Mouse (Mus musculus): ENCODE data around the gene Cdc40. TPM values are rescaled to one million over a fixed set of nuclear protein-coding genes. Genes with fewer than 3 reads are reported as not detected.

Cdc40 gene
- polyA plus RNA-seq, 1 experiment from 2014 or later = 17.4 TPM

DNA sequence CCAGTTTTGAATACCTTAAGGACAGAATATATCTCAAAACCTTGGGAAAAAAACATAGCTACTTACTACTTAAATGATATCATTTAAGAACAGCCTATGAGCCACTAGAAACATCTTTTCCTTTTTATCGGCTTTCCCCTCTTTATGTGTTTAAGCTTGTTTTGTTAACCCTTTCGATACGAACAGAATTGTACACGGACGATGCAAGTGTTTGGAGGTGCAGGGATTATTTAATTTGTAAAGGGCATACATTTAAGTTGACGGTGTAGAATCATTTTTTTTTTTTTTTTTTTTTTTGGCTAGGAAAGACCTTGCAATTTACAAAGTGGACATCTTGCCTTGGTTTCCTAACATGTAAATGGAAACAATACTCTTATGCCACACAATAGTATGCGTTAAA, 2.3 kb upstream of the Cdc40 start:
- 75% methylated on average over 7 of the region's 7 CpGs for WGBS
- Histone ChIP-seq H3K4me3 (ENCODE audit: low read depth, low read length) (no peak overlapping the region), H3K9ac (replicated peaks; ENCODE audit: low read depth) (no peak overlapping the region), H3K4me2 (replicated peaks; ENCODE audit: low read depth, low read length) (no peak overlapping the region), H3K9me3 (ENCODE audit: low read length) (no peaks in the 10 kb centered on the region), H3K4me1 (ENCODE audit: insufficient read depth, low read depth, low read length) (no peaks in the 10 kb centered on the region), H3K36me3 (ENCODE audit: insufficient read depth, low read length) (no peaks in the 10 kb centered on the region), H3K27ac (ENCODE audit: low read length) (no peak overlapping the region), H3K27me3 (replicated peaks; ENCODE audit: insufficient read depth, low read length) (no peaks in the 10 kb centered on the region)
- no peak for TF ChIP-seq CTCF (IDR thresholded peaks at IDR 0.05)
- no peak for TF ChIP-seq EP300 (IDR thresholded peaks at IDR 0.05)
- no peak for ATAC-seq
- DNase-seq (ENCODE audit: low spot score) = no peak

- peak; percentile 39 for DNase-seq (ENCODE audit: low spot score)
- Histone ChIP-seq H3K4me3 (ENCODE audit: low read depth, low read length) (peak overlapping the region; percentile 89), H3K4me1 (ENCODE audit: insufficient read depth, low read depth, low read length) (no peaks in the 10 kb centered on the region), H3K27ac (ENCODE audit: low read length) (no peak overlapping the region), H3K9ac (replicated peaks; ENCODE audit: low read depth) (0 out of 2 replicates have a peak overlapping the region, but pooled peaks have one; percentile 23), H3K27me3 (replicated peaks; ENCODE audit: insufficient read depth, low read length) (no peaks in the 10 kb centered on the region), H3K4me2 (replicated peaks; ENCODE audit: low read depth, low read length) (peak overlapping the region; percentile 95), H3K9me3 (ENCODE audit: low read length) (no peaks in the 10 kb centered on the region), H3K36me3 (ENCODE audit: insufficient read depth, low read length) (no peaks in the 10 kb centered on the region)
- WGBS = under 1% methylated on average over 30 of the region's 40 CpGs
- no peak for ATAC-seq
- TF ChIP-seq EP300 (IDR thresholded peaks at IDR 0.05) = no peak
- peak; percentile 60 for TF ChIP-seq CTCF (IDR thresholded peaks at IDR 0.05)
Measured at GRCm38 (mm10) chr10:40884279-40884806, 1.2 kb upstream of the Cdc40 start.

DNA sequence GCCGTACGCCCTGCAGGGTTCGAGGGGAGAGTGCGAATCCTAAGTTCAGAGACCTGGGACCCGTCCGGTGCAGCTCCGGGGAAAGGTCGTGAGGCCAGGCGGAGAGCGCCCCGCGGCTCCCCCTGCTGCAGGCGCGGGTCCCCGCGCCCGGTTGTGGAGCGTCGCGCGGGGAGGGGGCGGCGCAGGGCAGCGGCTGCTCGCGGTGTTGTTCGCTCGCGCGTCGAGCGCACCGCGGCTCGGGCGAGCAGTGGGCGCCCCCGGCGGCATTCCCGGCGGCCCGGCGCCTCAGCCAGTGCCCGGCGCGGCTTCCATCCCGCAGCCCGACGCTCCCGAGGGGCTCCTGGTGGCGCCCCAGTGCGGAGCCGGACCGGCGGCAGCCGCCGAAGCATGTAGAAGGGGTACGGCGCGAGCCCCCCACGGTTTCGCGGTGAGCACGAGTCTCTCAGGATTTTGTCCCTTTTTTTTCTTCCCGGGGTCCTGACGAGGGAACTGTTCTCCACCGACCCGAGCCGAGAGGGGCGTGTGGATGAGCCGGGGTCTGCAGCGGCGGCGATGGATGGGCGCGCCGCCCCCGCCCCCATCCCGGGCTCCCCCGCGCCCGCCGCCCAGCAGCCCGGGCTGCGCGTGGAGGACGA, 650 bp upstream of the Cdc40 start:
- peak overlapping the region; percentile 89 for H3K4me3 ChIP-seq (ENCODE audit: low read depth, low read length)
- H3K27ac ChIP-seq (ENCODE audit: low read length) = peak overlapping the region; percentile 57; the same call in 1 of the 2 replicates
- no peaks in the 10 kb centered on the region for H3K9me3 ChIP-seq (ENCODE audit: low read length)
- DNase-seq (ENCODE audit: low spot score) (peak; percentile 72), ATAC-seq (peak; percentile 77)
- TF ChIP-seq EP300 (IDR thresholded peaks at IDR 0.05) = no peak
- TF ChIP-seq CTCF (IDR thresholded peaks at IDR 0.05) = no peak; the same call in 1 of the 2 replicates
- peak overlapping the region; percentile 95 for H3K4me2 ChIP-seq (replicated peaks; ENCODE audit: low read depth, low read length)
- H3K9ac ChIP-seq (replicated peaks; ENCODE audit: low read depth) = 0 out of 2 replicates have a peak overlapping the region, but pooled peaks have one; percentile 89
- no peaks in the 10 kb centered on the region for H3K4me1 ChIP-seq (ENCODE audit: insufficient read depth, low read depth, low read length)
- H3K27me3 ChIP-seq (replicated peaks; ENCODE audit: insufficient read depth, low read length) = no peaks in the 10 kb centered on the region
- 2% methylated on average over 56 of the region's 87 CpGs for WGBS
- H3K36me3 ChIP-seq (ENCODE audit: insufficient read depth, low read length) = no peaks in the 10 kb centered on the region

DNA sequence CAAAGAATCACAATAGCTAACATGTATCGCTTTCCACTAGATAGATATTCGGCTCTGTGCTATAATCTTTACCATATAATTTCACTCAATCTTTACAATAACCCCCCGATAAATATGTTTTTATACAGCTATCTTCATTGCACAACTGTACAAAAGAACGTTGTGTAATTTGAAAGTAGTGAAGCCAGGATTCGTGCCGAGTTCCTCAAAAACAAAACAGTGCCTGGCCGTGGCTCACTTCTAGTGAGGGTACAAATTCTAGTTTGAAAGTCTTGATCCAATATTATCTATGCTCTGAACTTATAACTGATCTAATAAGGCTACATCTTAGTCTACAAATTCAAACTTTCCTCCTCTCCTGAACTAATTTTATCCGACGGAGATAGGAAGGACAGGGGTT, 778 bp downstream of the Cdc40 start:
- no peak for ATAC-seq
- H3K27me3 ChIP-seq (replicated peaks; ENCODE audit: insufficient read depth, low read length) = no peaks in the 10 kb centered on the region
- H3K36me3 ChIP-seq (ENCODE audit: insufficient read depth, low read length) = no peaks in the 10 kb centered on the region
- H3K9ac ChIP-seq (replicated peaks; ENCODE audit: low read depth) = peak overlapping the region; percentile 89
- H3K9me3 ChIP-seq (ENCODE audit: low read length) = no peaks in the 10 kb centered on the region
- peak overlapping the region; percentile 95 for H3K4me2 ChIP-seq (replicated peaks; ENCODE audit: low read depth, low read length)
- no peaks in the 10 kb centered on the region for H3K4me1 ChIP-seq (ENCODE audit: insufficient read depth, low read depth, low read length)
- DNase-seq (ENCODE audit: low spot score) = peak; percentile 62
- H3K4me3 ChIP-seq (ENCODE audit: low read depth, low read length) = peak overlapping the region; percentile 89
- TF ChIP-seq CTCF (IDR thresholded peaks at IDR 0.05) = no peak
- no peak for TF ChIP-seq EP300 (IDR thresholded peaks at IDR 0.05)
- WGBS = 12% methylated on average over 9 of the region's 9 CpGs
- H3K27ac ChIP-seq (ENCODE audit: low read length) = peak overlapping the region; percentile 77

GRCm38 (mm10) chr10:40881236-40881635, 1.9 kb downstream of the Cdc40 start:
- H3K4me2 ChIP-seq (replicated peaks; ENCODE audit: low read depth, low read length) = no peak overlapping the region
- no peaks in the 10 kb centered on the region for H3K36me3 ChIP-seq (ENCODE audit: insufficient read depth, low read length)
- 71% methylated on average over 3 of the region's 3 CpGs for WGBS
- TF ChIP-seq CTCF (IDR thresholded peaks at IDR 0.05) = no peak
- TF ChIP-seq EP300 (IDR thresholded peaks at IDR 0.05) = no peak
- no peak for ATAC-seq
- H3K27ac ChIP-seq (ENCODE audit: low read length) = no peak overlapping the region
- H3K9me3 ChIP-seq (ENCODE audit: low read length) = no peaks in the 10 kb centered on the region
- no peaks in the 10 kb centered on the region for H3K4me1 ChIP-seq (ENCODE audit: insufficient read depth, low read depth, low read length)
- H3K4me3 ChIP-seq (ENCODE audit: low read depth, low read length) = no peak overlapping the region
- DNase-seq (ENCODE audit: low spot score) = no peak
- H3K9ac ChIP-seq (replicated peaks; ENCODE audit: low read depth) = no peak overlapping the region
- no peaks in the 10 kb centered on the region for H3K27me3 ChIP-seq (replicated peaks; ENCODE audit: insufficient read depth, low read length)

DNA sequence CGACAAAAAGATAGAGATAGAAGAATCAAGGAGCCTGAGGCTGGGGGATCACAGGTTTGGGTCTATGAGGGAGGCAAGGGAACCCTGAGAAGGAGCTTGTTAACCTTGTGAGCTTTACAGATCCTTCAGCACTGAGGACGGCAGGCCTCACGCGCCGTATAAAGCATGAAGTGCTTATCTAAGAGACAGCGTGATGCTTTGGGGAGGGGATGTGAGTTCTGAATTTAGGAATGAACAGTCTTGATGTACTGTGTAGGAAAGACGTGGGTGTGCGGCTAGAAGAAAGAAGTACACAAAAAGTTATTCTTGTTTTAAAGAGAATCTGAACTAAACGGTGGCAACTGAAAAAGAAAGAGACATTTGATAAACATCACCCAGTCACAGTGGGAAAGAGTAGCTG, 3.1 kb downstream of the Cdc40 start:
- WGBS = 88% methylated on average over 9 of the region's 9 CpGs

More for the DNA sequence above, 3.1 kb downstream of the Cdc40 start:
- Histone ChIP-seq H3K4me3 (ENCODE audit: low read depth, low read length) (no peak overlapping the region), H3K27me3 (replicated peaks; ENCODE audit: insufficient read depth, low read length) (no peaks in the 10 kb centered on the region), H3K9ac (replicated peaks; ENCODE audit: low read depth) (no peak overlapping the region), H3K4me2 (replicated peaks; ENCODE audit: low read depth, low read length) (no peak overlapping the region), H3K4me1 (ENCODE audit: insufficient read depth, low read depth, low read length) (no peaks in the 10 kb centered on the region), H3K9me3 (ENCODE audit: low read length) (no peaks in the 10 kb centered on the region), H3K27ac (ENCODE audit: low read length) (no peak overlapping the region), H3K36me3 (ENCODE audit: insufficient read depth, low read length) (no peaks in the 10 kb centered on the region)
- DNase-seq (ENCODE audit: low spot score) = no peak
- ATAC-seq = no peak
- TF ChIP-seq EP300 (IDR thresholded peaks at IDR 0.05) (no peak), CTCF (IDR thresholded peaks at IDR 0.05) (no peak)

Data from lung, postnatal 0 days (tissue).